Mouse (Mus musculus) lung, adult 18-20 months (tissue): ENCODE data around the gene 5730409E04Rik.

Source experiments
- DNase-seq, 2 experiments: peaks; one replicate each; pipeline ENCODE4 v3.0.0; 2022; ENCODE audit warnings: mixed read lengths in 2 of 2

5730409E04Rik gene

DNA sequence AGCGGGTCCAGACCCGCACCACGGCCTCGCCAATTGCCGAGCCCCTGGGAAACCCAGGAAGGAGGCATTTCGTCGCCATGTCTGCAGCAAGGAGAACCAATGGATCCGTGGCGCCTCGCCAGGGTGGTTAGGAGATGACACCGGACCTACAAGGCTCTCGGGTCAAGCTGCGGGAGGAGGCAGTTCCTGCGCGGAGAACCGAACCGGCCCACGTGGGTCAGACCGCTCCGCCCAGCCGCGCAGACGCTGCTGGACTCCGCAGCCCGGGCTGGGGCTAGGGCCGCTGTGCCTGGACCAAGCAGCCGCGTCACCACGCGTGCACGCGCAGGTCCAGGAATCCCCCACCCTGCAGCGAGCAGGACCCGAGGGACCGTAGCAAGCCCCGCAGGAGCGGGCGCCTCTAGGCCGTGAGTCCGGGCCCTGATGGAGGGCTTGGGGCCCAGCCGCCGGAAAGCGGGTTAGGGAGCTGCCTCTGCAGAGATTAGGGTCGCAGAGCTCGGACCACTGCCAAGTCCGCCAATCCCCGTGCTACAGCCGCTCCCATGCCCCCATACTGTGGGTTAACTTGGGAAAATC, at the start of gene 5730409E04Rik:
Gene 5730409E04Rik, plus strand, starts transcription at position 213 of the 576 bp plus-strand sequence.
- DNase-seq = peak; percentile 83 to 87

GRCm38 (mm10) chr4:126563798-126564197, 45.8 kb upstream of the 5730409E04Rik start:
- DNase-seq = no peak

- no peak for DNase-seq
These were observed 42.4 kb upstream of the 5730409E04Rik start for GRCm38 (mm10) chr4:126567243-126567642.

DNA sequence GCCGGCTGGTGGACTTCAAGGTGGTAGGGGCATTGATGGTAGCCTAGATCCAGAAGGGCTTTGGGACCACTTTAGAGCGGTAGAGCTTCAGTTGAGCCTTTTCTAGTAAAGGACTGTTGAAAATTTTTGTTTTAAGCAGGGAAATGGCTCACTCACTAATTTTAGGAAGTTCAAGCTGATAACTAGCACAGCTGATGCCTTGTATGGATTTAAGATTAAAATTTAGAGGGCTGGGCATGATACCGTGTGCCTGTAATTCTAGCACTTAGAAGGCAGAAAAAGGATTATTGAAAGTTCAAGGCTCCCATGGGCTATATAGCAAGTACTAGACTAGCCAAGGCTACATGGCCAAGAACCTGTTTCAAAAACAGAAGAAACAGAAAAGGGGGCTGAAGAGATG, 39.8 kb upstream of the 5730409E04Rik start:
- DNase-seq = no peak

- DNase-seq = no peak
These were observed 33.3 kb upstream of the 5730409E04Rik start for GRCm38 (mm10) chr4:126576281-126576680.

GRCm38 (mm10) chr4:126577920-126578319, 31.7 kb upstream of the 5730409E04Rik start:
- DNase-seq = no peak

GRCm38 (mm10) chr4:126579077-126579476, 30.5 kb upstream of the 5730409E04Rik start:
- DNase-seq = no peak

DNA sequence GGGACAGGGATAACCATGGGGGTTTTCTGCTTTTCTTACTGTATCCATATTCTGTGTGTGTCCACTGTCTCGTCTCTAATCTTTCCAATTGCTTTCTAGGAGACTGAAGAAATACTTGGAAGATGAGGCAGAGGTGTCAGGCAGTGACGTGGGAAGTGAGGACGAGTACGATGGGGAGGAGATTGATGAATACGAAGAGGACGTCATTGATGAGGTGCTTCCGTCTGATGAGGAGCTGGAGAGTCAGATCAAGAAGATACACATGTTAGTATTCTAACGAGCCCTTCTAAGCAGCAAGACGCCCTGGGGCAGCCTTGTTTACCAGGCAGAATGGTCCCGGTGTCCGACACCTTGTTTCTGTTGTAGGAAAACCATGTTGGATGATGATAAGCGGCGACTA, 23.9 kb upstream of the 5730409E04Rik start:
- DNase-seq = no peak

DNA sequence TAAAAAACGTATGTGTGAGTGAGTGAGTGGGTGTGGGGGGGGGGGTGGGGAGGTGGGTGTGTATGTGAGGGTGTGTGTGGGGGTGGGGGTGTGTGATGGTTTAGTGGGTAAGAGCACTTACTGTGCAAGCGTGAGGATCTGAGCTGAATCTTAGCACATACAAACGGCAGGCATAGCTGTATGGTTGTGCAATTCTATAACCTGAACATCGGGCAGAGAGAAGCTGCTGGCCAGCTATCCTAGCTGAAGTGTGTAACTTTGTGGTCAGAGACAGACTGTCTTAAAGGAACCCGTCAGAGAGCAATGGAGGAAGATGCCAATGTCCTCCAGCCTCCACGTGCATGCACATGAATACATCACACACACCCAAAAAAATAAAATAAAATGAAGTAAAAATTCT, 17.6 kb upstream of the 5730409E04Rik start:
- DNase-seq = no peak

DNA sequence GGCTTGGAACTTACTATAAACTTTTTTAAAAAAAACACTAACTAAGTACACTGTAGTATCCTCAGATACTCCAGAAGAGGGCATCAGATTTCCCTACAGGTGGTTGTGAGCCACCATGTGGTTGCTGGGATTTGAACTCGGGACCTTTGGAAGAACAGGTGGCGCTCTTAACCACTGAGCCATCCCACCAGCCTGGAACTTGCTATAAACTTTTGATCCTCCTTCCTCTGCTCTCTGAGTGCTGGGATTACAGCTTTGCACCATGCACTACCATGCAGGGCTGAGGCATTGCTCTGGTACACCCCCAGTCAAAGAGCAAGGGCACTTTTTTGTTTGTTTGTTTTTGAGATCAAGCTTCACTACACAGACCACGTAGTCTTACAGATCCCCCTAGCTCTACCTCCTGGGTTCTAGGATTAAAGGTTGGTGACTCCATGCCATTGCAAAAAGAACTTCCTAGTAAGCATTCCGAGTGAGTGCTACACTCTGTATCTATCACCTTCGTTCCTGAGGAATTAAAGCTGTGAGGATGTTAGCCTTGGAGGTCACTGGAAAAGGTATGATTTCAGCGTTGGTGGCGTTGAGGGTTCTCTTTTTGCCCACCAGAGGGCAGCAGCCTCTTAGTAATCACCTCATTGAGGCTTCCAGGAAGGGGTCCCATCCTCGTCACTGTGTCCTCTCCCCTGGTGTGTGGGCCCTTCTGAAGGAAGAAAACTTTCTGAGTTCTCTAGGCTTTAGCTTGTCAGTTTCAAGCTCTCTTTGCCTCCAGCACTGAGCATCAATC, 9.5 kb upstream of the 5730409E04Rik start:
- peak; percentile 27 to 28 for DNase-seq

- peak in 1 of 2 experiments; percentile 10 for DNase-seq
These were observed 7.8 kb upstream of the 5730409E04Rik start for GRCm38 (mm10) chr4:126601597-126602444.

DNA sequence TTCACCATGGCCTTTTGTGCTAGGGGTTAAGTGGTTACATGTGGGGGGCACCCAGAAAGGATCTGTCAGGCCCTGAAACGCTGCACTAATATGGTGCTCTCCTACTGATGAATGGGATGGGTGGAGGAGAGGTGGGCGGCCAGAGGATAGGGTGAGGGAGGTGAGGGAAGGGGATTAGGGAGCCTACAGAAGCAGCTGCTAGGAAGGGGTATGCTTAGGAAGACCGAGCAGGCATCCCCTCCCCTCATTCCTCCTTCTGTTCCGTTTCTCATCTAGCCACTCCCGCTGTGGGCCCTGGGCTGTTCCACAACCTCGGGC, 7.2 kb upstream of the 5730409E04Rik start:
- DNase-seq = no peak

DNA sequence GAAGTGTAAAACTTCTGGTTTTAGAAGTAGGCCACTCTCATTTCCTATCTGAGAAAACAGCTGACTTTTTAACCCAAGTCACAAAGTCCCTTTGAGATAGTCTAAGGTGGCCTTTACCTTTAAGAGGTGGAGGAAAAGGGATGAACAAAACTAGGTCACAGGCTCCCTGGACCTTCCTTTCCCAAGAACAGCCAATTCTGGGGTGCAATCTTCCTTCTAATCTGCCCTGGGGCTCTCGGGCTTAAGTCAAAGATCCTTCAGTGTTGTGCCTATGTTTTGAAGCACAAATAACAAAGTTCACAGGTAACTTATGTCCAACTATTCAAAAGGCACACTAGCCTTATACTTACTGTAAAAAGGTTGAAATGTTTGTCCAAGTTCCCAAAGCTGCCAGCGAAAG, 5.5 kb upstream of the 5730409E04Rik start:
- DNase-seq = no peak

DNA sequence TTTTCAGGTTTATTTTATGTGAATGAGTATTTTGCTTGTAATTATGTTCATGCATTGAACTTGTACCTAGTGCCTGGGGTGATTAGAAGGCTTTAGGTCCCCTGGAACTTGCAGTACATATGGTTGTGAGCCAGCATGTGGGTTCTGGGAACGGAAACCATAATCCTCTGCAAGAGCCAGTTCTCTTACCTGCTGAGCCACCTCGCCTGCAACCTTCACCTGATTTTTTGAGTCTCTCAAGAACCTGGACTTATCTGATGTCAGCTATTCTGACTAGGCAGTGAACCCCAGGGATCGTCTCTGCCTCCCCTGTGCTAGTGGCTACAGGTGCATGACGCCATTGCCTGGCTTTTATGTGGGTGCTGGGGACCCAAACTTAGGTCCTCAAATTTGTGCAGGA, 3.9 kb upstream of the 5730409E04Rik start:
- DNase-seq = no peak

- no peak for DNase-seq
These were observed 2.4 kb downstream of the 5730409E04Rik start for GRCm38 (mm10) chr4:126611991-126612390.

DNA sequence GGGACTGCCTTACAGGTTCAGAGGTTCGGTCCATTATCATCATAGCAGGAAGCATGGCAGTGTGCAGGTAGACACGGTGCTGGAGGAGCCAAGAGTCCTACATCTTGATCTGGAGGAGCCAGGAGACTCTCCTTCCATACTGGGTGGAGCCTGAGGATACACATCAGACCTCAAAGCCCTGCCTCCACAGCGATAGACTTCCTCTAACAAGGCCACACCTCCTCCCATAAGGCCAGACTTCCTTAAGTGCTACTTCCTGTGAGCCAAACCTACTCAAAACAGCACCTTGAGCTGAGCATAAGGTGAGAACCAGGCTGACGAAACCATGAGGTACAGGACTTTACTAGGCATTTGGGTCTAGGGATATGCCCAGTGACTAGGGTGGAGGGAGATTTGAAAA, 6.7 kb downstream of the 5730409E04Rik start:
- no peak for DNase-seq

DNA sequence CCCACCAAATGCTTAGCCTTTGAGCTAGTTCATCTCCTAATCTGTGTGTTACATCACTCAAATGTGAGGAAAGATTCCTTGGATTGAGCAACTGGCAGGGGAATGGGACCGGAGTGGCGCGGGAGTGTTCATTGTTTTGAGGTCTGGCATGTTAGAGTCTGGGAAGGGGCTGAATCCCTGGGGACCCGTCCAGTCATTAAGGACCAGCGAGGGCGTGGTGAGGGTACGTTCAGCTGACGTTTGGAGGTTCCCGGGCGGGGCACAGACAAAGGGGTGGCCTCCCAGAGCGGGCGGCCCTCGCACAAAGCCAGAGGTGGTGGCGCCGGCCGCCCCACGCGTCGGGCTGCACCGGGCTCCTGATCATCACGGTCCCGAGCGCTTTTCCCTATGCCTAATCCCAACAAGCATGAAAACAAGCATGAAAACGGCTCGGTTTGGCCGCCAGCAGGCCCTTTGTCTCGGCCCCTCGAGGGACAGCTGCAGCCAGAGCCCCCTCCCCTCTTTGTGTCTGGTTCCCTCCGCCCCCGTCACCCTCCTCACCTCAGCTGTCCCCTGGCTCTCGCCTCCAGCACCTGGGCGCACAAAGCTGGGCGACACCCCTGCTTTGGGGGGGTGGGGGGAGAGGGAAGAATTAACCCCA, 10.2 kb downstream of the 5730409E04Rik start:
- no peak for DNase-seq

DNA sequence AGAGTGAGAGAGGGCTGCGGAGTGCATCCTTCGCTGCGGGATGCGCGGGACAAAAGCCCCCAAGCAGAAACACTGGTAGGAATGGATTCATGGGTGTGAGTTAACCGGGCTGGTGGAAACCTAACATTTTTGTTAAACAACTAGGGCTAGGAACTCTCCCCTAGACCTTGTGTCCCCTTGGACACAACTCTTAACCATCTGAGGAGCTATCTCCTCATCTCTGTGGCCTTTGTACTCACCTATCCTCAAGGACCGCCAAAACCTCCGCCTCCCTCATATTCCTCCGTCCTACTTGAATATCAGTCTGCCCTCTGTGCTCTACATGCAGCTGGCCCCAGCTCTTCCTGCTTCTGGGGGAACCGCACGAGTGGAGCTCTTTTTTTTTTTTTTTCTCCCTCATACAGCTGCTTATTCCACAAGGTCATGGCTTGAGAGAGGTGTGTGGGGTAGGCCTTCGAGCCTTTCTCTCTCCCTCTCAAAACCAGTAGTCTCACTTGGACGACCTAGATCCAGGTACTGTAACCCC, 10.8 kb downstream of the 5730409E04Rik start:
- DNase-seq = no peak

- DNase-seq = no peak
These were observed 17.5 kb downstream of the 5730409E04Rik start for GRCm38 (mm10) chr4:126627021-126627681.

DNA sequence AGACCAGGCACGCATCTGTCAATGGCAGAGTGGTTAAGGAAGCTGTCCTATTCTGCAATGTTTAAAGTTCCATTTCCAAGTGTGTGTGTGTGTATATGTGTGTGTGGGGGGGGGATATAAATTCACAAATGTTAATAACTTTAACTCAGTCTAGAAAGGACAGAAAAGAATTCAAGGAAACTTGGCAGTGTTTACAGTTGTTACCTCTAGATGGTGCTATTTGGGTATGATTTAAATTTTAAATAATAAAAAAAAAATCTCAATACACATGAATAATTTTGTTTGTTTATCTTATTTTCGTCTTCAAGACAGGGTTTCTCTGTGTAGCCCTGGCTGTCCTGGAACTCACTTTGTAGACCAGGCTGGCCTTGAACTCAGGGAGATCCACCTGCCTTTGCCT, 22.3 kb downstream of the 5730409E04Rik start:
- no peak for DNase-seq

- no peak for DNase-seq
These were observed 23.1 kb downstream of the 5730409E04Rik start for GRCm38 (mm10) chr4:126632668-126633067.

DNA sequence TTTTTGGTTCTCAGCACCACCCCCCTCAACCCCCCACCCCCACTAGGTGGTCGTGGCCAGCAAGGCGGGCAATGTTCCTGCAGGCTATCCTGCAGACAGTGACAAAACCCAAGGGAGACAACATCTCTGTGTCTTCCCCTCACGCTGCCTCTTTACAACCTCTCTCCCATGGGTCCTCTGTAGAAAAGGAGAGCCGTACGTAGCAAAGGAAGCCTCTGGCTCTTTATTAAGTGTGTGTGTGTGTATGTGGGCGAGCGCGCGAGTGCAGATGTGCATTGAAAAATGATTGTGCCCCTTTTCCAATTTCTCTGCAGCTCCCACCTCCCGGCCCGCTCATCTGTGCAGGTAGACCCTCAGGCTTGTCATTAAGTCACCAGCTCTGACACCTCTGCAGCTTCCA, 26.7 kb downstream of the 5730409E04Rik start:
- DNase-seq = no peak
